Mouse (Mus musculus) liver, postnatal 0 days (tissue): Measurements from ENCODE around the gene Il34.

Source experiments
- CTCF ChIP-seq: sonication (generic); IDR thresholded peaks from 2 replicates; pipeline ENCODE4 v1.5.1; 2016; ENCODE audit warnings: antibody characterized with exemption, low read depth
- EP300 ChIP-seq: IDR thresholded peaks from 2 replicates; pipeline ENCODE4 v1.6.1; 2016; ENCODE audit warnings: antibody characterized with exemption, low read depth, mild to moderate bottlenecking

GRCm38 (mm10) chr8:110721606-110722413, 83.9 kb downstream of the Il34 start:
- TF ChIP-seq CTCF (no peak), EP300 (no peak)
